ENCODE assay signal across 9 mouse cellular contexts in the genomic region with DNA sequence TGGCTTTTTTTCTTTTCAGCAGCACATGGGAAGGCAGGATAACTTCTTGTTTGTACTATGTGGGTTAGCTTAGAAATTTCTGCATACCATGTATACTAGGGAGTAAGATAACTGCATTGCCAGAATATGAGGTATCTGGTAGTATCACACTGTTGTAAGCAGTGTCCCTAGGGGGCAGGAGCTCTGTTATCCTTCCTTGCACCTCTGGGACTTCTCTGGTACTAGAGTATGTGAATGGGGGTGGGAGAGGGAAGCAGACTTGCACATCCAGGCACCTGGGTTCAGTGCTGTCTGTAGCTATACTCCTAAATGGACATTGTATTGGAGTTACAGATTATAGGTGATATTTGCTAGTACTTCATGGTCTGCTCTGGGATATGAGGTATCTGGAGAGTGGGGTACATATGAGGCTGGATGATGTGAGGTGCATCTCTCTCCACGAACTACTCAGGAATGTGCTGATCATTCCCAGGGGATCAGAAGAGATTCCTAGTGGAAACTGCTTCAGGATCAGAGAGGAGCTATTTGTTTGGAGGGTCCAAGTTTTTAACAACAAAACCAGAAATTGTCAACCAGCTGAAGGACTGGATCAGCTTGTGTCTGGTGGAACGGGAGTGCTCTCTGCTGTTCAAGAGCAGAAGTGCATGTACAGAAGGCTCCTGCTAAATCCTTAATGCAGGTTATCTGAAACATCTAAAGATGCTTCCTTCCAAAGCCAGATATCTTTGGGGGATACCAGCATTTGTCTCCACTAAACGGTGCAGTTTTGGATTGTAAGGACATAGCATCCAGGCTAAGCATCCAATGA.
DNase-seq lines count a peak whose midpoint lies in the region; ATAC-seq and TF ChIP-seq lines count a peak whose summit lies in the region.
"Had no signal": no experiment of that assay in that cellular context is flagged by ENCODE, and none has a peak within 500 bp of the region (broad histone marks: within the 10 kb centered on the region; RNA-seq: fewer than 3 reads in every experiment).

No protein-coding gene starts in this region.

- TF ChIP-seq CTCF in cerebellum, adult 2 months (IDR thresholded peaks at IDR 0.05; ENCODE audit: borderline replicate concordance, insufficient read depth, low read depth, low read length): peak; percentile 36; the same call in 1 of the 2 replicates
- TF ChIP-seq CTCF in cortical plate, adult 2 months (IDR thresholded peaks at IDR 0.05; ENCODE audit: extremely low read depth, insufficient read depth, low read length): peak; percentile 96

- no peaks in the 10 kb centered on the region for H3K4me1 ChIP-seq in cerebellum, adult 2 months (ENCODE audit: control insufficient read depth, insufficient read depth, low read length)
- H3K4me1 ChIP-seq in cortical plate, adult 2 months (ENCODE audit: control insufficient read depth, insufficient read depth, low read length): no peaks in the 10 kb centered on the region
- peaks cover 7% of the 10 kb centered on the region; the same call in 1 of the 2 replicates for H3K4me1 ChIP-seq in hindbrain, embryonic 13.5 days (replicated peaks)
- no peaks in the 10 kb centered on the region for H3K4me1 ChIP-seq in limb, embryonic 13.5 days

- no peak for ATAC-seq in cerebellum, adult (ENCODE audit: insufficient number of reproducible peaks, low FRiP score, low TSS enrichment)
- peak; percentile 75 for ATAC-seq in hindbrain, embryonic 13.5 days (ENCODE audit: low FRiP score)
- ATAC-seq in limb, embryonic 13.5 days (ENCODE audit: low FRiP score, low read depth): 0 out of 2 replicates have a peak, but pooled peaks have one; percentile 40

- 20% methylated on average over 3 of the region's 3 CpGs for WGBS in cerebellum, adult 2 months
- WGBS in hindbrain, embryonic 13.5 days: 28% methylated on average over 3 of the region's 3 CpGs
- 25% methylated on average over 3 of the region's 3 CpGs for WGBS in limb, embryonic 13.5 days

- H3K36me3 ChIP-seq in hindbrain, embryonic 13.5 days: no peaks in the 10 kb centered on the region
- no peaks in the 10 kb centered on the region for H3K36me3 ChIP-seq in limb, embryonic 13.5 days

- no peak overlapping the region for H3K4me2 ChIP-seq in hindbrain, embryonic 13.5 days
- H3K4me2 ChIP-seq in limb, embryonic 13.5 days (replicated peaks): no peak overlapping the region

- no peak overlapping the region for H3K27ac ChIP-seq in cerebellum, adult 2 months (ENCODE audit: insufficient read depth, low read length)
- no peak overlapping the region for H3K27ac ChIP-seq in cortical plate, adult 2 months (ENCODE audit: insufficient read depth, low read length)
- H3K27ac ChIP-seq in hindbrain, embryonic 13.5 days: no peak overlapping the region
- H3K27ac ChIP-seq in limb, embryonic 13.5 days: no peak overlapping the region

- DNase-seq in cerebellum, adult 2 months: no peak
- DNase-seq in right cerebral cortex, postnatal 14 days: peak; percentile 54
- DNase-seq in gastrocnemius, postnatal 10 days: no peak
- no peak for DNase-seq in urinary bladder, postnatal 36 days (ENCODE audit: low spot score in 2 of 2)

- H3K9me3 ChIP-seq in hindbrain, embryonic 13.5 days: no peaks in the 10 kb centered on the region
- no peaks in the 10 kb centered on the region for H3K9me3 ChIP-seq in limb, embryonic 13.5 days

- H3K9ac ChIP-seq in hindbrain, embryonic 13.5 days: no peak overlapping the region
- no peak overlapping the region for H3K9ac ChIP-seq in limb, embryonic 13.5 days

- no peaks in the 10 kb centered on the region for H3K27me3 ChIP-seq in cerebellum, adult 2 months (ENCODE audit: control insufficient read depth, insufficient read depth, low read length)
- H3K27me3 ChIP-seq in hindbrain, embryonic 13.5 days: no peaks in the 10 kb centered on the region
- no peaks in the 10 kb centered on the region for H3K27me3 ChIP-seq in limb, embryonic 13.5 days

- no peak for TF ChIP-seq POLR2A in cerebellum, adult 2 months (IDR thresholded peaks at IDR 0.05; ENCODE audit: borderline replicate concordance, insufficient read depth, low read length)
- TF ChIP-seq POLR2A in cortical plate, adult 2 months (IDR thresholded peaks at IDR 0.05; ENCODE audit: extremely low read depth, insufficient read depth, low read length): no peak

- no peak overlapping the region for H3K4me3 ChIP-seq in cerebellum, adult 2 months (replicated peaks; ENCODE audit: insufficient read depth, low read depth, low read length)
- H3K4me3 ChIP-seq in cortical plate, adult 2 months (ENCODE audit: insufficient read depth, low read length): no peak overlapping the region
- no peak overlapping the region for H3K4me3 ChIP-seq in hindbrain, embryonic 13.5 days
- H3K4me3 ChIP-seq in limb, embryonic 13.5 days: no peak overlapping the region
- H3K4me3 ChIP-seq: myocyte had no signal
